Mouse (Mus musculus) CD4-positive helper T cell, adult 2 months (primary cell): Measurements from ENCODE around the gene Defb29.

Experiments used
- DNase-seq: peaks from one replicate; pipeline ENCODE4 v3.0.0-alpha.2; 2012; ENCODE audit warnings: low read depth, missing footprints, low spot score

The Defb29 gene

GRCm38 (mm10) chr2:152500863-152501229 is 39.1 kb downstream of the Defb29 start:
- no peak for DNase-seq

DNA sequence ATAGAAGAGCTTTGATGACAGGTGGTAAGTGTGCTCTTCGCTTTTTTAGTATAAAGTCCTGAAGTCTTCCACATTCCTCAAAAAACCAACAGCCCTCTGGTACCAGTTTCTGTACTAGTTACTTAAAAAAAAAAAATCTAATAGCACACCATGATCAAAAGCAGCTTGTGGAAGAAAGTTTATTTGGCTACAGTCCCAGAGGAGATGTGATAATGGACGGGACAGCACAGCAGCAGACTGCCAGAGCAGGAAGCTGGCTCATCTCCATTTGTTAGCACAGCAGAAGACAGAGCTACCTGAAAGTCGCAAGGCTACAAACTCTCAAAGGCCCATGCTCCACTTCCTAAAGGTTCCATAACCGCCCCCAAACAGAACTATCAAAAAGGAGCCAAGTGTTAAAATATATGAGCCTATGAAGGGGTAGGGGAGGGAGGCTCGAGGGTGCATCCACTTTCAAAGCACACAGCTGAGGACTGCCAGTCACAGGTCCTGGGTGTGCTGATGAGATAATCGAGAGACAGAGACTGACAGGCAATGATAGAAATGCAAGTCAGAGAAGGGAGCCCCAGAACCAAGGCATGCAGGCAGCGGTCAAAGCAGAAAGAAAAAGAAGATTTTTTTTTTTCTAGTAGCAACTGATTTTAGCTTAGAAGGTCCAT is 39.6 kb downstream of the Defb29 start:
- no peak for DNase-seq

- DNase-seq = no peak
These were observed 41.9 kb downstream of the Defb29 start for GRCm38 (mm10) chr2:152498020-152498419.

DNA sequence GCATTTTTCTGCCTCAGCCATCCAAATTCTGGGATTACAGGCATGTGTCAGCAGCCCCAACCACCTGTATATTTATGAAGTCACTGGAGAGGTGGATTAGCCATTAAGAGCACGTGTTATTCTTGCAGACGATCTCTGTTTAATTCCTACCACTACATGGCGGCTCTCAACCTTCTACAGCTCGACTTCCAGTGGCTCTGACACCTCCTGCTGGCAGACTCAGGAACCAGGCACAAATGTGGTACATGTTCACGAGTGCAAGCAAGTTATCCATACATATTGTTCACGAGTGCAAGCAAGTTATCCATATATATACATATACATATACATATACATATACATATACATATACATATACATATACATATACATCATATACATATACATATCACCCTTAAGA is 46.7 kb downstream of the Defb29 start:
- no peak for DNase-seq

GRCm38 (mm10) chr2:152490038-152490437 is 49.9 kb downstream of the Defb29 start, which contains the start of gene Defb22:
Defb22 (minus strand) TSS chr2:152490138.
- DNase-seq = no peak
